Mouse (Mus musculus) c-Kit-positive CD71-negative TER-119-negative erythroid progenitor cells, embryonic 14.5 days (primary cell): ENCODE results near the gene Taok1.

ENCODE experiments used
- DNase-seq: peaks from one replicate; pipeline ENCODE4 v3.0.0-alpha.2; 2013; ENCODE audit warnings: low read depth

Gene Taok1

GRCm38 (mm10) chr11:77492311-77492871 is 115.2 kb downstream of the Taok1 start:
- no peak for DNase-seq

- no peak for DNase-seq
These were observed 115.9 kb downstream of the Taok1 start for GRCm38 (mm10) chr11:77491502-77492291.

- no peak for DNase-seq
These were observed 116.5 kb downstream of the Taok1 start for GRCm38 (mm10) chr11:77491123-77491501.

GRCm38 (mm10) chr11:77490451-77490850 is 117.2 kb downstream of the Taok1 start:
- no peak for DNase-seq

- no peak for DNase-seq
These were observed 117.9 kb downstream of the Taok1 start, which contains the start of gene Ankrd13b for GRCm38 (mm10) chr11:77489591-77490235. TSS of gene Ankrd13b (minus strand) at chr11:77489678.

DNA sequence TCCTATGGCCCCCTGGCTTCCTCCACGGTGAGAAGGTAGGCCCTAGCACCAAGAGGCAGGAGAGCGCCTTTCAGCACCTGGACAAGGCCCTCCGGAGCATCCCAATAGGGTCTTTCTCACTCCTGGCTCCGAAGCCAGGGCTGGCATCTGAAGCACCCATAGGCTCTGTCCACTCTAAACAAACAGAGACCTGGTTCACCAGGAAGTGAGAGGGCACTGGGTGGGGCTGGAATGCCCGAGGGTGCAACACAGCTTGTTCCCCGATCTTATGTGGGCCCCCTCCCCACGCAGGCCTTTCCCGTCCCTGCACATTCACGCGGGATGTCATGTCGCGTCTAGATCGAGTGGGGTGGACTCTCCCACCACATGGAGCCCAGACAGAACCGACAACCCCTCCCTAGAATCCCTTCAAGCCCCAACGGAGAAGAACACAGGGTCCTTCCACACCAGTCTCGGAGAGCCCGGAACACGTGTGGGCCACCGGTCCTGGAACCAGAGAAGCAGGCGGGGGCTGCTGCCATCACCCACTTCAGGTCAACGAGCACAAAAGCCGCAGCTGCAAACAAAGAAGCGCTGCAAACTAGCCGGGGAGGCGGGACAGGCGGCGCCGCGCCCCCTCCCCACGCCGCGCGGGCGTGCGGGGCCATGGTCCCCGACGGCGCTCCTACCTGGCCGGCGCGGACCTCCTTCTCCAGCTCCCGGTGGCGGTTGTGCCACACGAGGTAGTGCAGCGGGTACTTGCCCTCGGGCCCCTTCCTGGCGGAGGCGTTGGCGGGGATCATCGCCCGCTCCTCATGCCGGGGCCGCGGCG is 118.6 kb downstream of the Taok1 start:
- no peak for DNase-seq

GRCm38 (mm10) chr11:77486798-77487197 is 120.8 kb downstream of the Taok1 start:
- no peak for DNase-seq

DNA sequence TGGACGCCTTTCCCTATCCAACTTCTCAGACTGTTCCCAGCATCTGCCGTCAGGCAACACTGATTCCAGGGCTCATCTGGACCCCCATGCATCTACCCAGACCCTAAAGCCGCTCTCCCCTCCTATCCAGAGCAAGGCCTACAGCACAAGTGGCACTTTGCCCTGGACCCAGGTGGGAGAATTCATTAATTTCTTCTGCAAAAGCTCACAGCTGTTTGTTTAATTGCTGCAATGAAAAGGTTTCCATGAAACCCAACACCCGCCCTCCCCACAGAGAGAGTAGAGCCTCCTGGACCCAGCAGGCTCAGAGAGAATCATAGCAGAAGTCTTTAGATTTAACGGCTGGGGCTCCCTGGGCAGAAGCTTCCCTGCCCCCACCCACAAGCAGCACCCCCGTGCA is 122.4 kb downstream of the Taok1 start:
- no peak for DNase-seq

DNA sequence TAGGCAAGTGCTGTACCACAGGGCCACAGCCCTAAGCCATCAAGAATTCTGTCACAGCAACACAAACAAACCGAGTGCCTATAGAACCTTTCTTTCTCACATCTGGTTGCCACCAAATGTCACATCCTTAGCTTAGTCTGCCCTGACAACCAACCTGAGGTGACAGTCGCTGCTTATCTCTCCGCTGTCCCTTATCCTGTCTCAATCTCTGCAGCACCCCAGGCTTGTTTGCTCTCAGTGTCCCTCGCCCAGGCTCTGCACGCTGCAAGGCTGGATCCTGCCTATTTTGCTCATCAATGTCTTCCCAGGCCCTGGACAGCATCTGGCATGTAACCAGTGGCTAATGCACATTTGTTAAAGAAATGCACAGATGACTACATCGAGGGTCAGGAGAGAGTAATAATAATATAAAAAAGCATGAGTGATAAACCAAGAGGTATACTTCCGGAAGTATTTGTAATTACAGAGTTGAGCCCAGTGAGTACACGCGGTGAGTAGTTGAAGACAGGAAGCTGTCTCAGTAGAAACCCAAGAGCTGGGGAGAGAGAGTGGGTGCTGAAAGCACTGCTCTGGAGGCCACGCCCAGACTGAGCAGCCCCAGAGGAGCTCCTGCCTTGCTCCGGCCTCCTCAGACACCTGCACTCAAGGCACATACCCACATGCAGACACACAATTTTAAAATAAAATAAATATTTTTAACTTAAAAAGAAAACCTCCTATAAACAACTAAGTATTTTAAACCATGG is 123.9 kb downstream of the Taok1 start:
- DNase-seq, result no peak

DNA sequence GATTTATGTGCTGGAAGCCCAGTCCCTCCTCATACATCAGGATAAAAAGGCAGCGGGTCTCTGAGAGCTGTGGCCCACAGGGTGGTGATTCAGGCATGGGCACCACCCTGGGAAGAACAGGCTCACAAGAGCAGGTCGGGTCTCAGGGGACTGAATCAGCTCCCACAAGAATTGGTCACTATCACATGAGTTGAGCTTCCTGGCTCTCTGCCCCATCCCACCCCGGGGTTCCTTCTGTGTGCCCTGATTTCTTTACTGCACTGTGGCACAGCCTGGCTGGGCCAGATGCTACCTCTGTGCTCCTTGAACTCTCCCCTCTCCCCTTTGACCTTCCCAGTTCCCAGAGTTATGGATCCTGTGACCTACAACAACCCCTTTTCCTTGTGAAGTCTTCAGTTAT is 124.6 kb downstream of the Taok1 start:
- no peak for DNase-seq
